Mouse (Mus musculus): ENCODE measurements at regions not wholly inside any gene's neighbourhood (a gene's known extent, or its start where the extent isn't known, plus 50 kb on each side); places are given as distances from the start of the nearest gene placed in this dataset.
A peak's percentile ranks its signal among the peaks of the same experiment; 100 is the strongest.

GRCm38 (mm10) chr10:124318761-124319160 lies 1055.0 kb downstream of the Fam19a2 start:
- DNase-seq (ENCODE audit: low read depth, low spot score), result no peak

- no peak for DNase-seq (ENCODE audit: low read depth, low spot score)
These were observed 1056.7 kb downstream of the Fam19a2 start for GRCm38 (mm10) chr10:124320191-124321110.

- no peak for DNase-seq (ENCODE audit: low read depth, low spot score)
These were observed 1056.8 kb downstream of the Slc16a7 start for GRCm38 (mm10) chr10:124332491-124332890.

- DNase-seq (ENCODE audit: low read depth, low spot score), result no peak
These were observed 1050.3 kb downstream of the Slc16a7 start for GRCm38 (mm10) chr10:124338923-124339322.

GRCm38 (mm10) chr10:124349300-124349699 lies 1040.0 kb downstream of the Slc16a7 start:
- DNase-seq (ENCODE audit: low read depth, low spot score), result peak; percentile 8

- DNase-seq (ENCODE audit: low read depth, low spot score), result no peak
These were observed 1026.5 kb downstream of the Slc16a7 start for GRCm38 (mm10) chr10:124362795-124363194.

GRCm38 (mm10) chr10:124370994-124371393 lies 1018.3 kb downstream of the Slc16a7 start:
- no peak for DNase-seq (ENCODE audit: low read depth, low spot score)

- no peak for DNase-seq (ENCODE audit: low read depth, low spot score)
These were observed 986.6 kb downstream of the Slc16a7 start for GRCm38 (mm10) chr10:124402647-124403046.

- no peak for DNase-seq (ENCODE audit: low read depth, low spot score)
These were observed 979.6 kb downstream of the Slc16a7 start for GRCm38 (mm10) chr10:124409633-124410032.

- DNase-seq (ENCODE audit: low read depth, low spot score), result no peak
These were observed 972.7 kb downstream of the Slc16a7 start for GRCm38 (mm10) chr10:124416531-124416930.

GRCm38 (mm10) chr10:124423418-124423817 lies 965.8 kb downstream of the Slc16a7 start:
- peak; percentile 44 for DNase-seq (ENCODE audit: low read depth, low spot score)
